Mouse (Mus musculus) kidney, embryonic 14.5 days (tissue): Measurements from ENCODE around the gene Scd1. TPM values are rescaled to one million over a fixed set of nuclear protein-coding genes. Genes with fewer than 3 reads are reported as not detected.

Experiments used
- ATAC-seq: fragments of 200-750 bp; cut with Nextera tagmentation; 2 replicates; pipeline ENCODE4 v1.8.0; 2017; ENCODE audit warnings: moderate number of reproducible peaks, mild to moderate bottlenecking, moderate TSS enrichment, moderate library complexity; ENCODE audit not compliant: low FRiP score, low TSS enrichment
- H3K27ac ChIP-seq: fragments of 300-500 bp; sonication (generic); 2 replicates; pipeline ENCODE4 v1.5.1; 2014; ENCODE audit warnings: low read depth, mild to moderate bottlenecking, low read length, moderate library complexity, mixed read lengths
- H3K27me3 ChIP-seq: fragments of 300-500 bp; sonication (generic); 2 replicates; pipeline ENCODE4 v1.6.1; 2014; ENCODE audit warnings: mild to moderate bottlenecking, low read length; ENCODE audit not compliant: control insufficient read depth, insufficient read depth
- H3K36me3 ChIP-seq: fragments of 300-500 bp; sonication (generic); 2 replicates; pipeline ENCODE4 v1.6.1; 2014; ENCODE audit warnings: low read length, mixed read lengths; ENCODE audit not compliant: control insufficient read depth, insufficient read depth
- H3K4me1 ChIP-seq: fragments of 300-500 bp; sonication (generic); 2 replicates; pipeline ENCODE4 v1.6.1; 2014; ENCODE audit warnings: low read length, mixed read lengths; ENCODE audit not compliant: control insufficient read depth, insufficient read depth
- H3K4me2 ChIP-seq: fragments of 300-500 bp; sonication (generic); replicated peaks from 2 replicates; pipeline ENCODE4 v1.6.1; 2014; ENCODE audit warnings: low read depth, mild to moderate bottlenecking, low read length
- H3K4me3 ChIP-seq: fragments of 300-500 bp; sonication (generic); 2 replicates; pipeline ENCODE4 v1.5.1; 2014; ENCODE audit warnings: mild to moderate bottlenecking, low read length
- H3K9ac ChIP-seq: fragments of 300-500 bp; sonication (generic); 2 replicates; pipeline ENCODE4 v1.6.1; 2014; ENCODE audit warnings: low read depth, mild to moderate bottlenecking, low read length, moderate library complexity
- H3K9me3 ChIP-seq: fragments of 300-500 bp; sonication (generic); 2 replicates; pipeline ENCODE4 v1.6.1; 2016; ENCODE audit warnings: low read length; ENCODE audit not compliant: control insufficient read depth
- WGBS: fragments of 180-500 bp; shearing (Covaris S2); extraction: QIAGEN DNeasy Blood & Tissue Kit; methylation state at CpG from one replicate; pipeline ENCODE4 v1.1.7; 2014; 5-methylcytosine and 5-hydroxymethylcytosine counted together
- polyA plus RNA-seq: library from polyadenylated mRNA; unstranded; fragments of >200 nt; fragmentation: Nextera tagmentation; extraction: Ambion mirVana; gene quantifications from 2 replicates; pipeline ENCODE4 v1.2.1, GENCODE M21; 2014

Gene Scd1
- polyA plus RNA-seq, 1 experiment from 2014 or later, result 5.2 TPM

DNA sequence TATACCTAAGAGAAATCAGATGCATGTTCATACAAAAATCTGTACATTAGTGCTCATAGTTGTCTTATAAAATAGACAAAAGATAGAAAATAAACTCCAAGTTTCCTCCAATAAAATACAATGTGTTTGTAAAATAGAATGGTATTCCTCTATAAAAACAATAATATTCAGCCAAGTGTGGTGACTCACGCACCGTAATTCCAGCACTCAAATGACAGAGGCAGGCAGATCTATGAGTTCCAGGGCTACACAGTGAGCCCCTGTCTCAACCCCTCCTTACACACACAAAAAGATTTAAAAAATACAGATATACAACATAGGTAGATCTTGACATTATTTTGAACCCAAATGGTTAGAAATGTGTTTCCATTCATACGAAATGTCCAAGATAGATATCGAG lies 15.8 kb downstream of the Scd1 start:
- Histone ChIP-seq H3K27me3 (no peaks in the 10 kb centered on the region), H3K4me1 (peaks cover 9% of the 10 kb centered on the region; the same call in 1 of the 2 replicates), H3K27ac (no peak overlapping the region), H3K4me3 (no peak overlapping the region), H3K4me2 (no peak overlapping the region), H3K36me3 (no peaks in the 10 kb centered on the region), H3K9me3 (no peaks in the 10 kb centered on the region), H3K9ac (no peak overlapping the region)
- WGBS, result 83% methylated on average over 4 of the region's 4 CpGs
- ATAC-seq, result no peak

DNA sequence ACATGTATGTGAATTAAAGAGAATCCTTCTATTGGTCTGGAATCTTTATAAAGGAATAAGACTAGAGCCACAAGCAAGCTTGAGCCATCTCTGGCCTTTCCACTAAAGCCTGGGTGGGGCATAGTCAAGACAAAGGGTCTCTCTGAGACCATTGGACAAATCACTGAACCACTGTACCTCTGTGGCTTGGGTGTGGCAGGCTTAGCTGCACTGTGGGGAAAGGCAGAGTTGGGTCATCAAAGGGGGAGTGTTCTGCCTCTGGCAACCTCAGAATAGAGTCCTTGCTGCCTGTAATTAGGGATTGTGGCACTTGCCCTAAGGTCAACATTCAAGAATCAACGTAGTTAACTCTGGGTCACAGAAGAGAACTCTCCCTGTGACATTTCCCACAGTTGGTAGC lies 18.2 kb downstream of the Scd1 start:
- Histone ChIP-seq H3K36me3 (no peaks in the 10 kb centered on the region), H3K27ac (no peak overlapping the region), H3K4me2 (no peak overlapping the region), H3K9ac (no peak overlapping the region), H3K4me1 (peaks cover 9% of the 10 kb centered on the region; the same call in 1 of the 2 replicates), H3K27me3 (no peaks in the 10 kb centered on the region), H3K9me3 (no peaks in the 10 kb centered on the region), H3K4me3 (no peak overlapping the region)
- WGBS, result 13% methylated on average over 1 of the region's 1 CpGs
- no peak for ATAC-seq

DNA sequence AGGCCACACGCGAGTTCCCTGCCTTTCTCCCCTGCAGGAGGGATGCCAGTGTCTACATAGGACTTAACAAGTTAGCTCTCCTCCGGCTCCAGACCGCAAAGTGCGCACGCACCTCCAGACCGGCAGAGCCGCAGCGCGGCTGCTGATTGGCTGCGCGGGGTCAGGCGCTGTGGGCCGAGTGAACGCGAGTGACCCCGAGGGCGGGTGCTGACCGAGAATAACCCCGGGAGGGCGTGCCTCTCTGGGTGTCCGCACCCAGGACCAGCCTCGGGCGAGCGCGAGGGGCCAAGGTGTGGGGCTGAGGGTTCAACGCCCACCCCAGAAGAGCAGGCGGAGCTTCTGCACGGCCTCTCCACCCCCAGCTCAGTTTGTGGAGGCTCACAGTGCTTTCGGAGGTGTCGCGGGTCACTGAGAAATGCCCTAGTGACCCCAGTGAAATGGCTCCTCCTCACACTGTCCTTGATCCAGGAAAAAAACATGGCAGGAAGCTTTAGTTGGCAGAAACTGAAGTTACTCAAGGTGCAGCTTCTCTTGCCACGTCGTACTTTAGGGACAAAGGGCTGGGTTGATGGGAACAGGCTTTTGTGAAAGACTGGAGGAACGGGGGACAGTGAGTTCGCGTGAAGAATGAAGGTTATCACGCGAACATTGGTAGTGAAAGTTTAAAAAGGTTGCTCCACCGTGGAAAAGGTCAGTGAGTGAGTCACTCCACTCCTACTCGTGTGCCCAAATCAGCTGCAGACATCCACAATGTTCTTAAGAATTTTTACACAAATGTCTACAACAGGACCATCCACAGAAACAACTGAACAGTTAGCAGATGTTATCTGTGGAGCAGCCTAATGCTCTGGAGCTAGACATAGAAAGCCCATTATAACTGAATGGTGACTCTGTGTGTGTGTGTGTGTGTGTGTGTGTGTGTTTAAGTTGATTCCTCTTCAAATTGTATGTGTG lies 18.9 kb downstream of the Scd1 start:
- 4% methylated on average over 41 of the region's 41 CpGs for WGBS

DNA sequence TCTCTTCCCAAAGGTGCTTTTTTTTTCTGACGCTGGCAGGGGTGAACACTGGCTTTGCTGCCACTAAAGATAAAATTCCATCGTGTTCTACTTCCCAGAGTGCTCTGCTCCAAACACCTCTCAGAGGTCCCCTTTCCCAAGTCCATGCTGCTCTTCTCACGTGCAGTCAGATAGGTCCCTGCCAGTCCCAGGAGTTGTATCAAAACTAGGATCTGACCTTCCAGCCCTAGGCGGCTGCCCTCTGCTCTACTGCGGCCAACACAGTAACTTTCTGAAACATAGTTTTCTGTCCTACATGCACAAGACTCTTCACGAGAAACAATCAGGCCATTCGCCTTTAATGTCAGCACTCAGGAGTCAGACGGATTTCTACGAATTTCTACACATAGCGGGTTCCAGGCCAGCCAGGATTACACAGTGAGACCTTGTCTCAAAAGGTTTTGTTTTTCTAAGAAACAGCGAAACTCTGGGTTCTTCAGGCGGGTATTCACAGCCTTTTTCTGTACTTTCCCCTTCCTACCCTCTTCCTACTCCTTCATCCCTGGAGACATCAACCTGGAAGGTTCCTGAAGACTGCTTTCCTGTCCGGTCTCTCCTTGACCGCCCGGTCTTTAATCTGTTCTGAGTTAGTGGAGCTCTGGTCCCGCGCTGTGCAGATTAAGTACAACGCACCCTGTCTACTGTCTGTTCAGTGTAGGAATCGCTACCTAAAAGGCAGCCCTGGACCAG lies 19.8 kb downstream of the Scd1 start:
- 28% methylated on average over 19 of the region's 19 CpGs for WGBS
- Histone ChIP-seq H3K4me1 (peaks cover 9% of the 10 kb centered on the region; the same call in 1 of the 2 replicates), H3K4me2 (peak overlapping the region; percentile 78), H3K9me3 (no peaks in the 10 kb centered on the region), H3K9ac (peak overlapping the region; percentile 66), H3K27me3 (no peaks in the 10 kb centered on the region), H3K36me3 (no peaks in the 10 kb centered on the region), H3K27ac (peak overlapping the region; percentile 83), H3K4me3 (peak overlapping the region; percentile 44)
- no peak for ATAC-seq

More for the DNA sequence above, 18.9 kb downstream of the Scd1 start:
- no peaks in the 10 kb centered on the region for H3K27me3 ChIP-seq
- H3K9me3 ChIP-seq, result no peaks in the 10 kb centered on the region
- H3K27ac ChIP-seq, result peak overlapping the region; percentile 83
- peaks cover 9% of the 10 kb centered on the region; the same call in 1 of the 2 replicates for H3K4me1 ChIP-seq
- H3K4me2 ChIP-seq, result peak overlapping the region; percentile 78
- H3K4me3 ChIP-seq, result peak overlapping the region; percentile 44
- peak overlapping the region; percentile 66 for H3K9ac ChIP-seq
- peak; percentile 98 for ATAC-seq
- H3K36me3 ChIP-seq, result no peaks in the 10 kb centered on the region

DNA sequence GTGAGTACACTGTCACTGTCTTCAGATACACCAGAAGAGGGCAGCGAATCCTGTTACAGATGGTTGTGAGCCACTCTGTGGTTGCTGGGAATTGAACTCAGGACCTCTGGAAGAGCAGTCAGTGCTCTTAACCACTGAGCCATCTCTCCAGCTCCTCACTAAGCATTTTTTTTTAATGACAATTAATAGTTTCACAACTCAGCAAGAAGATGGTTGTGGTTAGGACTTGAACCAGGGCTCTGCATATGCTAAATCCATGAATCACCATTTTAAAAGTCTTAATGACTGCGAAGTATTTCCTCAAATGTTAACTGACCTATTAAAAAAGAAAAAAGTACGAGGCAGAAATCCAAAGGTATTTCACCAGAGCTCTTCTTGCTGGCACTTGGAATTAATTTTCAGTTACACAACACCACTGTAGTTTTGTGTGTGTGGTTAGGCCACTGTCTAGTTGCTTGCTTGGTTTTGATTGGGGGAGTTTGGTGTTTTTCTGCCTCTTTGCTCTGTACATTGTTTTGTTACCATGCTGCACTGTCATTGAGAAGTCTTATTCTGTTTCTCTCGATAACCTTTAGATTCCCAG lies 20.5 kb downstream of the Scd1 start:
- Histone ChIP-seq H3K27ac (no peak overlapping the region), H3K27me3 (no peaks in the 10 kb centered on the region), H3K4me1 (peaks cover 9% of the 10 kb centered on the region; the same call in 1 of the 2 replicates), H3K4me3 (no peak overlapping the region), H3K36me3 (no peaks in the 10 kb centered on the region), H3K9ac (no peak overlapping the region), H3K4me2 (no peak overlapping the region), H3K9me3 (no peaks in the 10 kb centered on the region)
- no peak for ATAC-seq
- WGBS, result 87% methylated on average over 4 of the region's 4 CpGs

DNA sequence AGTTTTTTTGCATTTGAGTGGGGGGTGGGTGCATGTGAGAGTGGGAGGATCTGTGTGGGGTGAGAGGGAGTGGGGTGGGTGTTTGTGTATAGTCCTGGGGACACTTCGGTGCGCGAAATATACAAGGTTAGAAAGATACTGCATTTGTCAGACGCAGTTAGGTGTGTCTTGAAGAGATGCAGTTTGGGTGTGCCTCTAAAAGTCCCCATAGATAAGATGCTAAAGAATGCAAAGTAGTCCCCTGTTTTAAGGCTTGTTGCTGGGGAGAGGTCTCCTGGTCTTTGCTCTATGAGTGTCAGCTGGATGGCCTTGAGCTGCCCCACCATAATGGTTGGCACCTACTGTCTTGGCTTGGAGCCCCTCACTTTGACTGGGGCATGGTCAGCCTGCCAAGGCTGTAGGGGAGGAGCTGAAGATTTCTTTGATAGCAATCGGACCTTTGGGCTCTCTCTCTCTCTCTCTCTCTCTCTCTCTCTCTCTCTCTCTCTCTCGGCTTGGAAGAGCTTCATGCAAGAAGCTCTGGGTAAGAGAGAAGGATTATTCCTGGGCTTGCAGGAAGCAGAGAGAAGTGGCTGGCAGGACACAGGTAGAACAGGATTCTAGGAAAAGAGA lies 21.7 kb downstream of the Scd1 start:
- Histone ChIP-seq H3K4me1 (peaks cover 9% of the 10 kb centered on the region; the same call in 1 of the 2 replicates), H3K9ac (no peak overlapping the region), H3K27ac (no peak overlapping the region), H3K36me3 (no peaks in the 10 kb centered on the region), H3K4me2 (no peak overlapping the region), H3K27me3 (no peaks in the 10 kb centered on the region), H3K4me3 (no peak overlapping the region), H3K9me3 (no peaks in the 10 kb centered on the region)
- no peak for ATAC-seq
- WGBS, result 84% methylated on average over 6 of the region's 6 CpGs

DNA sequence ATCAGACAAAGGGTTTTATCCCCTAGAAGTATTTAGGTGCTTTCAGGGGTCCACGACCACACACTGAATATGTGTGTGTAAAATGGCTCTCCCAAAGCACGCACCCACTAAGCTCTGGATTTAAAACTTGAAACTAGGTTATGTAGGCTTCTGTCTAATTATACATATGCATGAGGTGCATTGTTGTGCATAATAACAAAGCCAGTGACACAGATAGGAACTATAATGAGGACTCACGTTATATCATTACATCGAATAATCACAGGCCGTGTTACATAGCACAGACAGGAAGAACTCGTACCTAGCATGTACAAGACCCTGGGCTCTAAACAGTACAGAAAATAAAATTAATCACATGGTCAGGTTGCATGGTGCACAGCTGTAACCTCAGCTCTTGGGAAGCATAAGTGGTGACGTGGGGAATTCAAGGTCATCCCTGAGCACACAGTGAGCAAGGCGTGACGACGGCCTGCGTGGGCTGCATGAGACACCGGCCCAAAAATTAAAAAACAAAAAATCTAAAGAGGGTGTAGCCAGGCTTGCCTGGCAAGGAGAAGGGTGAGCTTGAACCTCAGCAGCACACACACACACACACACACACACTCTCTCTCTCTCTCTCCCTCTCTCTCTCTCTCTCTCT lies 24.9 kb downstream of the Scd1 start:
- H3K4me3 ChIP-seq, result no peak overlapping the region
- 77% methylated on average over 12 of the region's 12 CpGs for WGBS
- H3K27me3 ChIP-seq, result no peaks in the 10 kb centered on the region
- no peak overlapping the region for H3K27ac ChIP-seq
- no peak overlapping the region for H3K9ac ChIP-seq
- H3K36me3 ChIP-seq, result no peaks in the 10 kb centered on the region
- ATAC-seq, result no peak
- no peaks in the 10 kb centered on the region for H3K9me3 ChIP-seq
- H3K4me2 ChIP-seq, result no peak overlapping the region
- peaks cover 2% of the 10 kb centered on the region; the same call in 1 of the 2 replicates for H3K4me1 ChIP-seq

DNA sequence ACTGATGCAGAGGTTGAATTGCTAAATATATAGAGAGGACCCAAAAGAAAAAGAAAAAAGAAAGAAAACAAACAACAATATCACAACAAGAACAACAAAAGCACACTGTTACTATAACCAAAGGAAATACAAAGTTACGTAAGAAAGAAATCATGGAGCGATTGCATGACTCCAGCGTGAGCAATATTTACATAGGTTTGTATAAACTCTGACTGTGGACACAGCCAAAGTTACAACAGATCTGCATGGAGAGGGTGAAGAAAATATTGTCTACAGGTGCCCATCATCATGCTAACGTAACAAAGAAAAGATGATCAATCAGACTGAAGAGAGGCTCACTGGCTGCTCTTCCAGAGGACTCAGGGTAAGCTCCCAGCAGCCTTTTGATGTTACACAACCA lies 27.6 kb downstream of the Scd1 start:
- no peaks in the 10 kb centered on the region for H3K27me3 ChIP-seq
- 91% methylated on average over 4 of the region's 4 CpGs for WGBS
- no peaks in the 10 kb centered on the region; the same call in 1 of the 2 replicates for H3K4me1 ChIP-seq
- no peak overlapping the region for H3K27ac ChIP-seq
- no peaks in the 10 kb centered on the region for H3K36me3 ChIP-seq
- no peak overlapping the region for H3K4me2 ChIP-seq
- ATAC-seq, result no peak
- no peak overlapping the region for H3K4me3 ChIP-seq
- H3K9ac ChIP-seq, result no peak overlapping the region
- H3K9me3 ChIP-seq, result no peaks in the 10 kb centered on the region
